Mouse (Mus musculus): ENCODE measurements around the gene Ttc19. TPM values are rescaled to one million over a fixed set of nuclear protein-coding genes. Genes with fewer than 3 reads are reported as not detected.

The Ttc19 gene
- total and polyA plus RNA-seq, 3 experiments, result 11.4 to 12.7 TPM; not detected in 1

DNA sequence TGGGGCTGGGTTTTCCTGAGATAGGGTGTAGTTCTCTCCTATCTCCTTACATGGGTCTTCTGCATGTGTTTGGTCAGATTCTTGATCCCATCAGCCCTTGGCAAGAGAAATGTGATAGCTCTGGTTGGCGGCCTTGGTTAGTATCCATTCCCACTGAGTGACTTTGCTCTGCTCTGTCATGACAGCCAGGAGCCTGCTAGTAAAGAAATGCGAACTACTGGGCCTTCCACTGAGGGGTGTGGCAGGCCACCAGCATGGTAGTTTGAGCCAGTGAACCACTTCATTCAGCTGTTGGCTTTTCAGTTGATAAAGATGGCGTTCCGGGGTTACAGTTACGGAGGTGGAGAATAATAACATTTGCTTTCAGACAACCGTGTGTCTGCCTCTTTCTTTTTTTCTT, 17.6 kb downstream of the Ttc19 start:
- no peak overlapping the region for H3K9ac ChIP-seq (ENCODE audit: control insufficient read depth, low read depth, low read length, poor library complexity, severe bottlenecking)
- no peak for TF ChIP-seq JUND (IDR thresholded peaks at IDR 0.05; ENCODE audit: low read depth, low read length)
- TF ChIP-seq CHD2 (IDR thresholded peaks at IDR 0.05; ENCODE audit: low read length), result no peak
- TF ChIP-seq MYC (IDR thresholded peaks at IDR 0.05; ENCODE audit: low read depth, low read length), result no peak
- no peak for TF ChIP-seq USF1 (IDR thresholded peaks at IDR 0.05; ENCODE audit: low read depth, low read length)
- no peak for TF ChIP-seq EP300 (IDR thresholded peaks at IDR 0.05; ENCODE audit: low read depth in 1 of 2, low read length in 2 of 2)
- H3K27me3 ChIP-seq (ENCODE audit: control insufficient read depth in 1 of 2, insufficient read depth in 2 of 2, low read length in 2 of 2), result no peaks in the 10 kb centered on the region
- H3K36me3 ChIP-seq (ENCODE audit: control insufficient read depth in 1 of 2, insufficient read depth in 2 of 2, low read length in 2 of 2), result peaks cover 2 to 15% of the 10 kb centered on the region in 2 experiments; a peak in 3 of 4 replicates
- H3K9me3 ChIP-seq (replicated peaks; ENCODE audit: insufficient read depth, low read length), result no peaks in the 10 kb centered on the region
- no peaks in the 10 kb centered on the region for H3K4me1 ChIP-seq (ENCODE audit: control insufficient read depth in 1 of 2, insufficient read depth in 2 of 2, low read length in 2 of 2)
- no peak overlapping the region for H3K27ac ChIP-seq (ENCODE audit: control insufficient read depth, low read depth, low read length)
- DNase-seq (ENCODE audit: low read depth, low spot score), result no peak
- H3K79me2 ChIP-seq (ENCODE audit: control insufficient read depth, insufficient read depth, low read length, poor library complexity), result no peaks in the 10 kb centered on the region
- H3K4me3 ChIP-seq (ENCODE audit: control insufficient read depth in 1 of 2, insufficient read depth in 1 of 2, low read depth in 2 of 2, low read length in 2 of 2), result no peak overlapping the region

DNA sequence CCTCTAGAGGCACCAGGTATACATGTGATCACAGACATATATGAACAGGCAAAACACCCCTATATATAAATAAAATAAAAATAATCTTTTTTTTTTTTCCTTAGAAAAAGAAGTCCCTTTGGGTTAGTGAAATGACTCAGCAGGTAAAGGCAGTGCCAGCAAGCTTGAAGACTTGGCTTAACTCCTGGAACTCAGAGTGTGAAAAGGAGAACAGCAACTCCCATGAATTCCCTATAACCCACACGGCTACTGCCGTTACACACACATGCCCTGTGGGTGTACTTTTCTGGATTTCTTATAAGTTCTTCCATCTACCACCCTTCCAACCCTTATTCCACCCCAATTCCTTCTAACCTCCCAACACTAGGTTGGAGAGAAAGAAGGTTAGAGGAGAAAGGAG, 24.6 kb downstream of the Ttc19 start:
- TF ChIP-seq USF2 (IDR thresholded peaks at IDR 0.05; ENCODE audit: borderline replicate concordance in 1 of 2, insufficient read depth in 1 of 2, low read depth in 1 of 2, low read length in 2 of 2), result no peak
- no peak for TF ChIP-seq EP300 (IDR thresholded peaks at IDR 0.05; ENCODE audit: low read depth in 1 of 2, low read length in 2 of 2)
- no peak for TF ChIP-seq UBTF (IDR thresholded peaks at IDR 0.05; ENCODE audit: borderline replicate concordance, insufficient read depth, low read depth, low read length)
- TF ChIP-seq USF1 (IDR thresholded peaks at IDR 0.05; ENCODE audit: low read depth, low read length), result no peak
- TF ChIP-seq NELFE (IDR thresholded peaks at IDR 0.05; ENCODE audit: low read depth, low read length), result no peak
- no peak for TF ChIP-seq MYC (IDR thresholded peaks at IDR 0.05; ENCODE audit: low read depth, low read length)
- no peak for TF ChIP-seq POLR2A (IDR thresholded peaks at IDR 0.05; ENCODE audit: control insufficient read depth in 1 of 2, insufficient read depth in 1 of 2, low read depth in 1 of 2, low read length in 2 of 2, poor library complexity in 1 of 2)
- TF ChIP-seq ZMIZ1 (IDR thresholded peaks at IDR 0.05; ENCODE audit: low read depth, low read length), result no peak
- no peak for TF ChIP-seq MXI1 (IDR thresholded peaks at IDR 0.05; ENCODE audit: low read depth, low read length)
- Histone ChIP-seq H3K9ac (ENCODE audit: control insufficient read depth, low read depth, low read length, poor library complexity, severe bottlenecking) (no peak overlapping the region), H3K4me3 (ENCODE audit: control insufficient read depth in 1 of 2, insufficient read depth in 1 of 2, low read depth in 2 of 2, low read length in 2 of 2) (no peak overlapping the region), H3K79me2 (ENCODE audit: control insufficient read depth, insufficient read depth, low read length, poor library complexity) (no peaks in the 10 kb centered on the region), H3K36me3 (ENCODE audit: control insufficient read depth in 1 of 2, insufficient read depth in 2 of 2, low read length in 2 of 2) (peaks cover 0 to 16% of the 10 kb centered on the region in 2 experiments; a peak in 2 of 4 replicates), H3K4me1 (ENCODE audit: control insufficient read depth in 1 of 2, insufficient read depth in 2 of 2, low read length in 2 of 2) (no peaks in the 10 kb centered on the region), H3K9me3 (replicated peaks; ENCODE audit: insufficient read depth, low read length) (no peaks in the 10 kb centered on the region), H3K27me3 (ENCODE audit: control insufficient read depth in 1 of 2, insufficient read depth in 2 of 2, low read length in 2 of 2) (no peaks in the 10 kb centered on the region), H3K27ac (ENCODE audit: control insufficient read depth, low read depth, low read length) (no peak overlapping the region)
- no peak for DNase-seq (ENCODE audit: low read depth, low spot score)

DNA sequence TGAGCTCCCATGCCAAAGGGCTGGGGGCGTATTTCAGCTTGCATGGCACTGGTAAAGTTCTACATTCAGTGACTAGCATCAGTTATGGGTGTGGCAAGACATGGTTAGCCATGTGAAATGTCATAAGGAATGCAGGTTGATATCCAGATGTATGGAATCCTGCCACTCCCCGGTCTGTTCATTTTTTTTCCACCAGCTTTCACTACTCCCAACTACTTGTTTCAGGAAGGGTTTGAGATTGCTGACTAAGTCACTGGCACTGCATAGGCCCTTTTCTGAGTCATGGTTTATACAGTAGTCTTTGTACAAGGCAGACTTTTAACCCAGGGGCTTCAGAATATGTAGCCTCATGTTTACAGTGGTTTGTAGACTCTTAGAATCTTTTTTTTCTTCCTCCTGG, 28.0 kb downstream of the Ttc19 start:
- DNase-seq (ENCODE audit: low read depth, low spot score), result no peak
- no peak overlapping the region for H3K4me3 ChIP-seq (ENCODE audit: control insufficient read depth in 1 of 2, insufficient read depth in 1 of 2, low read depth in 2 of 2, low read length in 2 of 2)
- H3K27ac ChIP-seq (ENCODE audit: control insufficient read depth, low read depth, low read length), result no peak overlapping the region
- peaks cover 0 to 14% of the 10 kb centered on the region in 2 experiments; a peak in 2 of 4 replicates for H3K36me3 ChIP-seq (ENCODE audit: control insufficient read depth in 1 of 2, insufficient read depth in 2 of 2, low read length in 2 of 2)
- H3K27me3 ChIP-seq (ENCODE audit: control insufficient read depth in 1 of 2, insufficient read depth in 2 of 2, low read length in 2 of 2), result no peaks in the 10 kb centered on the region
- no peaks in the 10 kb centered on the region for H3K9me3 ChIP-seq (replicated peaks; ENCODE audit: insufficient read depth, low read length)
- H3K4me1 ChIP-seq (ENCODE audit: control insufficient read depth in 1 of 2, insufficient read depth in 2 of 2, low read length in 2 of 2), result no peaks in the 10 kb centered on the region
- H3K9ac ChIP-seq (ENCODE audit: control insufficient read depth, low read depth, low read length, poor library complexity, severe bottlenecking), result no peak overlapping the region
- no peaks in the 10 kb centered on the region for H3K79me2 ChIP-seq (ENCODE audit: control insufficient read depth, insufficient read depth, low read length, poor library complexity)
- TF ChIP-seq ELF1 (IDR thresholded peaks at IDR 0.05; ENCODE audit: low read depth, low read length) (no peak), NRF1 (IDR thresholded peaks at IDR 0.05; ENCODE audit: insufficient read depth, low read depth, low read length, poor library complexity, severe bottlenecking) (no peak), CHD1 (IDR thresholded peaks at IDR 0.05; ENCODE audit: low read depth, low read length) (no peak), RCOR1 (IDR thresholded peaks at IDR 0.05; ENCODE audit: low read depth, low read length) (no peak), USF2 (IDR thresholded peaks at IDR 0.05; ENCODE audit: borderline replicate concordance in 1 of 2, insufficient read depth in 1 of 2, low read depth in 1 of 2, low read length in 2 of 2) (no peak)
